Mouse (Mus musculus) neural tube, embryonic 15.5 days (tissue): ENCODE data around the gene Nktr. TPM values are rescaled to one million over a fixed set of nuclear protein-coding genes. Genes with fewer than 3 reads are reported as not detected.
A peak's percentile ranks its signal among the peaks of the same experiment; 100 is the strongest.

Source experiments
- ATAC-seq: fragments of 200-750 bp; cut with Nextera tagmentation; 2 replicates; pipeline ENCODE4 v1.8.0; 2017; ENCODE audit warnings: mild to moderate bottlenecking, moderate TSS enrichment, moderate library complexity; ENCODE audit not compliant: low FRiP score
- H3K27ac ChIP-seq: fragments of 300-500 bp; sonication (generic); replicated peaks from 2 replicates; pipeline ENCODE4 v1.5.1; 2015; ENCODE audit warnings: mild to moderate bottlenecking, inconsistent platforms
- H3K27me3 ChIP-seq: fragments of 300-500 bp; sonication (generic); replicated peaks from 2 replicates; pipeline ENCODE4 v1.6.1; 2015; ENCODE audit warnings: inconsistent platforms
- H3K36me3 ChIP-seq: fragments of 300-500 bp; sonication (generic); 2 replicates; pipeline ENCODE4 v1.6.1; 2015; ENCODE audit warnings: inconsistent platforms
- H3K4me1 ChIP-seq: fragments of 300-500 bp; sonication (generic); 2 replicates; pipeline ENCODE4 v1.6.1; 2015; ENCODE audit warnings: inconsistent platforms
- H3K4me2 ChIP-seq: fragments of 300-500 bp; sonication (generic); 2 replicates; pipeline ENCODE4 v1.6.1; 2015; ENCODE audit warnings: inconsistent platforms, mild to moderate bottlenecking, moderate library complexity
- H3K4me3 ChIP-seq: fragments of 300-500 bp; sonication (generic); replicated peaks from 2 replicates; pipeline ENCODE4 v1.5.1; 2015; ENCODE audit warnings: mild to moderate bottlenecking, inconsistent platforms
- H3K9ac ChIP-seq: fragments of 300-500 bp; sonication (generic); replicated peaks from 2 replicates; pipeline ENCODE4 v1.6.1; 2015; ENCODE audit warnings: mild to moderate bottlenecking, inconsistent platforms
- H3K9me3 ChIP-seq: fragments of 300-500 bp; sonication (generic); replicated peaks from 2 replicates; pipeline ENCODE4 v1.6.1; 2016; ENCODE audit warnings: inconsistent platforms
- WGBS: fragments of 180-500 bp; shearing (Covaris S2); methylation state at CpG from one replicate; pipeline ENCODE4 v1.1.7; 2015; ENCODE audit warnings: mixed read lengths; 5-methylcytosine and 5-hydroxymethylcytosine counted together
- polyA plus RNA-seq: library from polyadenylated mRNA; unstranded; fragments of >200 nt; fragmentation: Nextera tagmentation; extraction: Ambion mirVana; gene quantifications from 2 replicates; pipeline ENCODE4 v1.2.1, GENCODE M21; 2015

Nktr gene
- polyA plus RNA-seq = 51.5 and 52.8 TPM in 2 replicates

GRCm38 (mm10) chr9:121718792-121719318 lies at the start of gene Nktr:
Gene Nktr (plus strand): TSS chr9:121719169.
- WGBS = under 1% methylated on average over 60 of the region's 61 CpGs
- H3K9me3 ChIP-seq = no peaks in the 10 kb centered on the region
- peak; percentile 99 for ATAC-seq

GRCm38 (mm10) chr9:121669348-121669791 lies 49.6 kb upstream of the Nktr start:
- peak overlapping the region; percentile 68 for H3K4me2 ChIP-seq
- peaks cover 22% of the 10 kb centered on the region for H3K27me3 ChIP-seq
- under 1% methylated on average over 28 of the region's 28 CpGs for WGBS
- no peak overlapping the region for H3K27ac ChIP-seq
- no peaks in the 10 kb centered on the region for H3K36me3 ChIP-seq
- peak overlapping the region; percentile 51 for H3K9ac ChIP-seq
- H3K4me3 ChIP-seq = peak overlapping the region; percentile 38
- H3K4me1 ChIP-seq = peaks cover 23% of the 10 kb centered on the region
- H3K9me3 ChIP-seq = no peaks in the 10 kb centered on the region
- peak; percentile 74 for ATAC-seq

More at GRCm38 (mm10) chr9:121718792-121719318, at the start of gene Nktr:
- Histone ChIP-seq H3K27me3 (no peaks in the 10 kb centered on the region), H3K4me1 (peaks cover 22% of the 10 kb centered on the region), H3K9ac (peak within 1 kb of the TSS; percentile 95), H3K4me3 (peak within 1 kb of the TSS; percentile 86), H3K27ac (peak within 1 kb of the TSS; percentile 95), H3K4me2 (peak within 1 kb of the TSS; percentile 88), H3K36me3 (0 out of 2 replicates have a peak, but pooled peaks cover 5% of the 10 kb centered on the region)

- Histone ChIP-seq H3K9me3 (no peaks in the 10 kb centered on the region), H3K36me3 (no peaks in the 10 kb centered on the region), H3K4me3 (no peak overlapping the region), H3K27ac (no peak overlapping the region), H3K27me3 (peaks cover 22% of the 10 kb centered on the region), H3K4me2 (no peak overlapping the region), H3K4me1 (peaks cover 23% of the 10 kb centered on the region), H3K9ac (no peak overlapping the region)
- no peak for ATAC-seq
- 21% methylated on average over 7 of the region's 7 CpGs for WGBS
These were observed 47.7 kb upstream of the Nktr start for GRCm38 (mm10) chr9:121671300-121671699.

- no peak overlapping the region for H3K27ac ChIP-seq
- peaks cover 14% of the 10 kb centered on the region for H3K4me1 ChIP-seq
- H3K4me3 ChIP-seq = no peak overlapping the region
- no peaks in the 10 kb centered on the region for H3K36me3 ChIP-seq
- 57% methylated on average over 5 of the region's 5 CpGs for WGBS
- H3K9ac ChIP-seq = no peak overlapping the region
- no peaks in the 10 kb centered on the region for H3K9me3 ChIP-seq
- H3K4me2 ChIP-seq = no peak overlapping the region
- no peak for ATAC-seq
- peaks cover 22% of the 10 kb centered on the region for H3K27me3 ChIP-seq
These were observed 46.7 kb upstream of the Nktr start for GRCm38 (mm10) chr9:121672311-121672710.

- ATAC-seq = no peak
- no peaks in the 10 kb centered on the region for H3K36me3 ChIP-seq
- no peak overlapping the region for H3K27ac ChIP-seq
- peaks cover 12% of the 10 kb centered on the region for H3K4me1 ChIP-seq
- no peak overlapping the region for H3K4me3 ChIP-seq
- H3K9ac ChIP-seq = no peak overlapping the region
- no peaks in the 10 kb centered on the region for H3K9me3 ChIP-seq
- 81% methylated on average over 5 of the region's 5 CpGs for WGBS
- H3K4me2 ChIP-seq = no peak overlapping the region
- peaks cover 17% of the 10 kb centered on the region; the same call in 1 of the 2 replicates for H3K27me3 ChIP-seq
These were observed 45.3 kb upstream of the Nktr start for GRCm38 (mm10) chr9:121673716-121674115.

GRCm38 (mm10) chr9:121675011-121675410 lies 44.0 kb upstream of the Nktr start:
- H3K4me1 ChIP-seq = peaks cover 7% of the 10 kb centered on the region; the same call in 1 of the 2 replicates
- no peak overlapping the region for H3K9ac ChIP-seq
- WGBS = 88% methylated on average over 9 of the region's 9 CpGs
- no peaks in the 10 kb centered on the region for H3K9me3 ChIP-seq
- no peak overlapping the region for H3K4me2 ChIP-seq
- H3K4me3 ChIP-seq = no peak overlapping the region
- no peak for ATAC-seq
- no peaks in the 10 kb centered on the region for H3K36me3 ChIP-seq
- peaks cover 11% of the 10 kb centered on the region; the same call in 1 of the 2 replicates for H3K27me3 ChIP-seq
- H3K27ac ChIP-seq = no peak overlapping the region

- WGBS = 93% methylated on average over 2 of the region's 2 CpGs
These were observed 43.4 kb upstream of the Nktr start for GRCm38 (mm10) chr9:121675556-121675955.

GRCm38 (mm10) chr9:121677069-121677468 lies 41.9 kb upstream of the Nktr start:
- Histone ChIP-seq H3K27me3 (no peaks in the 10 kb centered on the region), H3K4me3 (no peak overlapping the region), H3K4me1 (peaks cover 6% of the 10 kb centered on the region; the same call in 1 of the 2 replicates), H3K27ac (no peak overlapping the region), H3K9ac (no peak overlapping the region), H3K9me3 (no peaks in the 10 kb centered on the region), H3K36me3 (peaks cover 2% of the 10 kb centered on the region; the same call in 1 of the 2 replicates), H3K4me2 (no peak overlapping the region)
- WGBS = 77% methylated on average over 4 of the region's 4 CpGs
- ATAC-seq = no peak

More at GRCm38 (mm10) chr9:121675556-121675955, 43.4 kb upstream of the Nktr start:
- Histone ChIP-seq H3K27ac (no peak overlapping the region), H3K4me1 (peaks cover 6% of the 10 kb centered on the region; the same call in 1 of the 2 replicates), H3K4me2 (no peak overlapping the region), H3K27me3 (peaks cover 5% of the 10 kb centered on the region; the same call in 1 of the 2 replicates), H3K4me3 (no peak overlapping the region), H3K36me3 (no peaks in the 10 kb centered on the region), H3K9ac (no peak overlapping the region), H3K9me3 (no peaks in the 10 kb centered on the region)
- no peak for ATAC-seq

- no peak for ATAC-seq
- Histone ChIP-seq H3K9ac (no peak overlapping the region), H3K9me3 (no peaks in the 10 kb centered on the region), H3K27me3 (no peaks in the 10 kb centered on the region), H3K4me1 (peaks cover 6% of the 10 kb centered on the region; the same call in 1 of the 2 replicates), H3K4me3 (no peak overlapping the region), H3K36me3 (peaks cover 6% of the 10 kb centered on the region; the same call in 1 of the 2 replicates), H3K27ac (no peak overlapping the region), H3K4me2 (no peak overlapping the region)
- 78% methylated on average over 8 of the region's 8 CpGs for WGBS
These were observed 41.5 kb upstream of the Nktr start for GRCm38 (mm10) chr9:121677476-121677875.

GRCm38 (mm10) chr9:121679549-121679948 lies 39.4 kb upstream of the Nktr start:
- peaks cover 19% of the 10 kb centered on the region for H3K36me3 ChIP-seq
- no peak overlapping the region for H3K4me2 ChIP-seq
- 29% methylated on average over 6 of the region's 6 CpGs for WGBS
- peak; percentile 70 for ATAC-seq
- no peaks in the 10 kb centered on the region for H3K27me3 ChIP-seq
- H3K9ac ChIP-seq = no peak overlapping the region
- peaks cover 6% of the 10 kb centered on the region; the same call in 1 of the 2 replicates for H3K4me1 ChIP-seq
- H3K27ac ChIP-seq = no peak overlapping the region
- H3K9me3 ChIP-seq = no peaks in the 10 kb centered on the region
- no peak overlapping the region for H3K4me3 ChIP-seq

GRCm38 (mm10) chr9:121681191-121681590 lies 37.8 kb upstream of the Nktr start:
- Histone ChIP-seq H3K36me3 (peaks cover 33% of the 10 kb centered on the region), H3K4me1 (peaks cover 6% of the 10 kb centered on the region; the same call in 1 of the 2 replicates), H3K4me3 (no peak overlapping the region), H3K4me2 (no peak overlapping the region), H3K9ac (no peak overlapping the region), H3K27me3 (no peaks in the 10 kb centered on the region), H3K9me3 (no peaks in the 10 kb centered on the region), H3K27ac (no peak overlapping the region)
- 81% methylated on average over 8 of the region's 8 CpGs for WGBS
- ATAC-seq = no peak

GRCm38 (mm10) chr9:121682037-121682680 lies 36.8 kb upstream of the Nktr start:
- H3K4me3 ChIP-seq = no peak overlapping the region
- peaks cover 38% of the 10 kb centered on the region for H3K36me3 ChIP-seq
- H3K27me3 ChIP-seq = no peaks in the 10 kb centered on the region
- H3K9ac ChIP-seq = no peak overlapping the region
- H3K9me3 ChIP-seq = no peaks in the 10 kb centered on the region
- no peak overlapping the region for H3K27ac ChIP-seq
- H3K4me1 ChIP-seq = peaks cover 6% of the 10 kb centered on the region; the same call in 1 of the 2 replicates
- H3K4me2 ChIP-seq = no peak overlapping the region
- WGBS = 80% methylated on average over 18 of the region's 18 CpGs
- ATAC-seq = no peak
